In the genomic region with DNA sequence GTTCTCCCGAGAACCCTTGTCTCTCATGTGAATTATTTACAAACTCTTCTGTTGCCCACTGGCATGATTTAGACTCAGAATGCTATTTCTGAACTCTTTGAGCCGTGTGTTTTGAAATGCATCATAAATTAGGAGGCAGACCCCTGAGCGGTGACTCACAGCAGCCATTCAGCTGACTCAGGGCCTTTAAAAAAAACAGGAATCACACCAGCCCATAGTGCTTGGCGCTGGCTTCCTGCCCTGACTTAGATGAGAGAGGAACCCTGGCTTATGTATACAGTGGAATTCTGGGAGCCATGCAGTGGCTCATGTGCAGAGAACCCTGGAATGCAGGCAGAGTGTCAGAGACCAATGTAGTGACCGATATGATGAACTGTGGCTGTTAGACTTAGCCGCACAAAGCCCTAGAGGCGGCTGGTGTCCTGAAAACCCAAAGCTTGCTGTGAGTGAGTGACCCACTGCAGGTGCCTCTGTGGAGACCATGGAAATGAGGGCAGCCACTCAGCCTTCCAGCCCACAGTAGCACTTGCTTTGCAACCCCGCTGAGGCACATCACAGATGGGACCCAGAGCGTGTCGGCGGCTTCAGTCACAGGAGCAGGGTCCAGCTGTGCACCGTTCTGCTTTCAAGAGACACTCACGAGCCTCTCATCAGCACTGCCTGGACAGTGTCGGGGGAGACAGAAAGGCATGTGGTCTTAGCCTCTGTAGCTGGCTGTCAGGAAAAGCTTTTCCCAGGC, we compare ENCODE assay signal across 8 mouse cellular contexts.
DNase-seq lines count a peak whose midpoint lies in the region; ATAC-seq lines count a peak whose summit lies in the region.

No protein-coding gene starts in this region.

- ATAC-seq in liver, embryonic 16.5 days (ENCODE audit: low read depth) = peak; percentile 37; the same call in 1 of the 2 replicates

- H3K4me2 ChIP-seq in liver, embryonic 16.5 days (ENCODE audit: low read depth, low read length) = no peak overlapping the region

- WGBS in liver, embryonic 16.5 days (ENCODE audit: insufficient replicate concordance) = 52% methylated on average over 14 of the region's 14 CpGs

- H3K9me3 ChIP-seq in liver, embryonic 16.5 days (replicated peaks; ENCODE audit: control insufficient read depth, low read length) = no peaks in the 10 kb centered on the region

- peak overlapping the region; percentile 7; the same call in 1 of the 2 replicates for H3K27ac ChIP-seq in liver, embryonic 16.5 days (ENCODE audit: low read length)

- H3K36me3 ChIP-seq in liver, embryonic 16.5 days (ENCODE audit: control insufficient read depth, insufficient read depth) = no peaks in the 10 kb centered on the region

- no peaks in the 10 kb centered on the region for H3K4me1 ChIP-seq in liver, embryonic 16.5 days (ENCODE audit: control insufficient read depth, low read depth, low read length)

- peak; percentile 59 for DNase-seq in urinary bladder, postnatal 14 days (ENCODE audit: low spot score)
- no peak for DNase-seq in urinary bladder, postnatal 10 days (ENCODE audit: low spot score)
- DNase-seq in frontal cortex, postnatal 36 days (ENCODE audit: low spot score in 2 of 2) = peak; percentile 60 to 62
- peak; percentile 35 for DNase-seq in kidney, adult 11 months
- DNase-seq in right cerebral cortex, adult 2 months (ENCODE audit: low spot score in 2 of 2) = peak; percentile 57 to 70
- no peak for DNase-seq in thymus, postnatal 10 days (ENCODE audit: low spot score in 2 of 2)
- no peak for DNase-seq in natural killer cell, adult 2 months (ENCODE audit: low spot score in 2 of 2)

- H3K9ac ChIP-seq in liver, embryonic 16.5 days (ENCODE audit: low read depth, low read length) = no peak overlapping the region

- no peak overlapping the region for H3K4me3 ChIP-seq in liver, embryonic 16.5 days (ENCODE audit: low read depth, low read length)

- no peaks in the 10 kb centered on the region for H3K27me3 ChIP-seq in liver, embryonic 16.5 days (ENCODE audit: control insufficient read depth, insufficient read depth, low read depth, low read length)

Comparison
In these comparisons a context has a peak if more than half of its experiments do, and no peak if none do; other contexts are left out.
1. DNase-seq: peak in urinary bladder, postnatal 14 days (single experiment), frontal cortex, postnatal 36 days (2 of 2), kidney, adult 11 months (single experiment) and right cerebral cortex, adult 2 months (2 of 2); none in urinary bladder, postnatal 10 days (single experiment), thymus, postnatal 10 days (0 of 2) and natural killer cell, adult 2 months (0 of 2).